Mouse (Mus musculus) ES-Bruce4 (cell line): ENCODE measurements around the gene Trim54. TPM values are rescaled to one million over a fixed set of nuclear protein-coding genes. Genes with fewer than 3 reads are reported as not detected.

Experiments used
- H3K27ac ChIP-seq: 2 replicates; pipeline ENCODE4 v1.5.1; 2012; ENCODE audit warnings: low read length, inconsistent platforms; ENCODE audit not compliant: insufficient read depth
- H3K27me3 ChIP-seq: 2 replicates; pipeline ENCODE4 v1.6.1; 2012; ENCODE audit warnings: mild to moderate bottlenecking, low read length, inconsistent platforms; ENCODE audit not compliant: control insufficient read depth, poor library complexity, insufficient read depth, severe bottlenecking
- H3K36me3 ChIP-seq: 2 replicates; pipeline ENCODE4 v1.6.1; 2012; ENCODE audit warnings: inconsistent platforms, mild to moderate bottlenecking, low read length, moderate library complexity; ENCODE audit not compliant: control insufficient read depth, poor library complexity, insufficient read depth, severe bottlenecking
- H3K4me1 ChIP-seq: one replicate; pipeline ENCODE4 v1.8.1; 2011; ENCODE audit warnings: low read length; ENCODE audit not compliant: control insufficient read depth, insufficient read depth
- H3K4me3 ChIP-seq: 2 replicates; pipeline ENCODE4 v1.5.1; 2011; ENCODE audit warnings: low read depth, mild to moderate bottlenecking, low read length
- H3K9ac ChIP-seq: 2 replicates; pipeline ENCODE4 v1.6.1; 2012; ENCODE audit warnings: low read depth, mild to moderate bottlenecking, inconsistent platforms; ENCODE audit not compliant: poor library complexity, severe bottlenecking
- H3K9me3 ChIP-seq: replicated peaks from 2 replicates; pipeline ENCODE4 v1.6.1; 2012; ENCODE audit warnings: mild to moderate bottlenecking, low read length, inconsistent platforms; ENCODE audit not compliant: control insufficient read depth, poor library complexity, insufficient read depth, severe bottlenecking
- CTCF ChIP-seq: IDR thresholded peaks from one replicate; pipeline ENCODE4 v1.8.1; 2011; ENCODE audit warnings: low read depth, low read length
- EP300 ChIP-seq: IDR thresholded peaks from 2 replicates; pipeline ENCODE4 v1.6.1; 2011; ENCODE audit warnings: low read depth, low read length; ENCODE audit not compliant: insufficient read depth
- POLR2A ChIP-seq: IDR thresholded peaks from one replicate; pipeline ENCODE4 v1.8.1; 2011; ENCODE audit warnings: low read length; ENCODE audit not compliant: insufficient read depth
- polyA plus RNA-seq: library from polyadenylated mRNA; stranded (reverse); fragments of >200 nt; gene quantifications from 2 replicates; pipeline ENCODE4 v1.2.4, GENCODE M21; 2011; ENCODE audit warnings: low read depth; ENCODE audit not compliant: missing spikeins, insufficient read depth, insufficient read length

Gene Trim54
- polyA plus RNA-seq, 1 experiment, result 5.1 TPM

- H3K4me3 ChIP-seq, result no peak overlapping the region
Measured at GRCm38 (mm10) chr5:31080059-31080794, 36.3 kb upstream of the Trim54 start.

GRCm38 (mm10) chr5:31080795-31081164 is 35.7 kb upstream of the Trim54 start:
- TF ChIP-seq CTCF (no peak), POLR2A (no peak), EP300 (no peak)
- no peak overlapping the region for H3K27ac ChIP-seq
- H3K4me1 ChIP-seq, result no peaks in the 10 kb centered on the region
- H3K4me3 ChIP-seq, result no peak overlapping the region
- no peaks in the 10 kb centered on the region for H3K9me3 ChIP-seq
- no peaks in the 10 kb centered on the region for H3K27me3 ChIP-seq
- H3K9ac ChIP-seq, result no peak overlapping the region
- peaks cover 15% of the 10 kb centered on the region for H3K36me3 ChIP-seq

More at GRCm38 (mm10) chr5:31080059-31080794, 36.3 kb upstream of the Trim54 start:
- Histone ChIP-seq H3K9ac (no peak overlapping the region), H3K4me1 (no peaks in the 10 kb centered on the region), H3K36me3 (peaks cover 21% of the 10 kb centered on the region), H3K27me3 (no peaks in the 10 kb centered on the region), H3K27ac (no peak overlapping the region), H3K9me3 (no peaks in the 10 kb centered on the region)
- TF ChIP-seq EP300, result no peak
- TF ChIP-seq POLR2A, result no peak
- TF ChIP-seq CTCF, result no peak

GRCm38 (mm10) chr5:31081386-31081785 is 35.1 kb upstream of the Trim54 start:
- H3K36me3 ChIP-seq, result peaks cover 13% of the 10 kb centered on the region
- H3K27ac ChIP-seq, result no peak overlapping the region
- TF ChIP-seq POLR2A (no peak), CTCF (peak; percentile 88), EP300 (no peak)
- no peak overlapping the region for H3K4me3 ChIP-seq
- no peaks in the 10 kb centered on the region for H3K9me3 ChIP-seq
- no peaks in the 10 kb centered on the region for H3K4me1 ChIP-seq
- H3K9ac ChIP-seq, result no peak overlapping the region
- no peaks in the 10 kb centered on the region for H3K27me3 ChIP-seq

- TF ChIP-seq POLR2A (no peak), CTCF (peak; percentile 84), EP300 (no peak)
- no peaks in the 10 kb centered on the region for H3K27me3 ChIP-seq
- H3K9ac ChIP-seq, result no peak overlapping the region
- no peaks in the 10 kb centered on the region for H3K4me1 ChIP-seq
- peaks cover 11% of the 10 kb centered on the region for H3K36me3 ChIP-seq
- H3K27ac ChIP-seq, result no peak overlapping the region
- no peaks in the 10 kb centered on the region for H3K9me3 ChIP-seq
- no peak overlapping the region for H3K4me3 ChIP-seq
Measured at GRCm38 (mm10) chr5:31082355-31082754, 34.2 kb upstream of the Trim54 start.

- Histone ChIP-seq H3K27ac (no peak overlapping the region), H3K4me1 (no peaks in the 10 kb centered on the region), H3K36me3 (peaks cover 5% of the 10 kb centered on the region), H3K27me3 (no peaks in the 10 kb centered on the region), H3K4me3 (no peak overlapping the region), H3K9ac (no peak overlapping the region), H3K9me3 (no peaks in the 10 kb centered on the region)
- TF ChIP-seq POLR2A, result no peak
- no peak for TF ChIP-seq EP300
- TF ChIP-seq CTCF, result no peak
Measured at GRCm38 (mm10) chr5:31082935-31083625, 33.4 kb upstream of the Trim54 start.

DNA sequence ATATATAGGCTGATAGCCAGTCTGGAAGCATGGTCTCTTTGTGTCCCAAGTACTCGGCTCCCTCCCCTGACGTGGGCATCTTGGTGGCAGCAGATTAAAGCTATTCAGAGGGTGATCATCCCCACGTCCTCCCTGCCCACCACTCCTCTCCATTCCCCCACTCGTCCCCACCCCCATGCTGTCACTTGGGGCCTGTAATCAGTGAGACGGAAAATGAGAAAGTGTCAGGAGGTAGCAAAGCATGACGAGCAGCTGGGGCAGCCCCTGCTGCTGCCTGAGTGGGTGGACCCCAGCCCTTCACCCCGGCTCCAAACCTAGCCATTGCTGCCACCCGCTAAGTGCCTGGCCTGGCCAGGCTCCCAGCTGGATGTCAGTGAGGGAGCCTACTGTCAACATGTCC is 32.6 kb upstream of the Trim54 start:
- TF ChIP-seq POLR2A (no peak), EP300 (no peak), CTCF (no peak)
- Histone ChIP-seq H3K27ac (no peak overlapping the region), H3K4me3 (no peak overlapping the region)

More for the DNA sequence above, 32.6 kb upstream of the Trim54 start:
- no peaks in the 10 kb centered on the region for H3K36me3 ChIP-seq
- H3K27me3 ChIP-seq, result no peaks in the 10 kb centered on the region
- no peak overlapping the region for H3K9ac ChIP-seq
- no peaks in the 10 kb centered on the region for H3K9me3 ChIP-seq
- no peaks in the 10 kb centered on the region for H3K4me1 ChIP-seq
